Mouse (Mus musculus): Measurements from ENCODE around the gene Slc2a13. TPM values are rescaled to one million over a fixed set of nuclear protein-coding genes. Genes with fewer than 3 reads are reported as not detected.

The Slc2a13 gene
- total RNA-seq, 2 experiments from 2014 or later = not detected

- ATAC-seq (replicated peaks; ENCODE audit: poor library complexity, severe bottlenecking) = no peak
Measured at GRCm38 (mm10) chr15:91503291-91503690, 69.8 kb downstream of the Slc2a13 start.

DNA sequence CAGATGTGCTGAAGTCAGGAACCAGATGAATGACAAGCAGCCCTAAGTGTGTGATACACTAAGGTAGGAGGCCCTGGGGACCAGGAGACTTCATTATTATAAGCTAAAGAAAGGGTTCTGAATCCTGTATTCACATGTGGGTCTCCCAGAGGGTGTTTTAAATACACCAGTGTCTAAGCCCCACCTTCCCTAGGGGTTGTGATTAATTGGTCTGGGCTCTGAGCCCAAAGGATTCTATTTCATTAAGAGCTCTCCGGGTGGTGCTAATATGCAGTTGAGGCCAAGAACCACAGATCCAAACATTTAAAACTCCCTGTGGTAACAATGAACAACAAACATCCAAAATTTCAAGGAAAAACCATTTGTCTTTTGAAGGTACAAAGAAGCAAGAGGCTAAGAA, 70.4 kb downstream of the Slc2a13 start:
- no peak for ATAC-seq (replicated peaks; ENCODE audit: poor library complexity, severe bottlenecking)

DNA sequence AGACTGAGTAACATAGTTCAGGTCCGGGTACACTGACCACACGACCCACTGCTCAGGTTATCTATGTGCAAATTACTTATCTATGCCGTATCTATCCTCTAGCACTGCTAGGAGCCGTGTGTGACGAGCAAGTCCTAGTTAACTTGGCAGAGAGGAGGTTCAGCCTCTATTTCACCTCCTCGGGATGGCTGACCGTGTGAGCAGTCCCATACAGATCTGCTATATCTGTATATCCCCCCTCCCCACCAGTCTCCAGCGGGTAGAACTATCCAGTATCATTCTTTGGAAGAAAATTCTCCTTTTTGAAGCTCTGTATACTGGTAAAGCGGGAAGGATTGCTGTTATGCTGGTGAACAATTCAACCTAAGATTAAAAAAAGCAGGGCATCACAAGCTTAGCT, 70.8 kb downstream of the Slc2a13 start:
- no peak for ATAC-seq (replicated peaks; ENCODE audit: poor library complexity, severe bottlenecking)

DNA sequence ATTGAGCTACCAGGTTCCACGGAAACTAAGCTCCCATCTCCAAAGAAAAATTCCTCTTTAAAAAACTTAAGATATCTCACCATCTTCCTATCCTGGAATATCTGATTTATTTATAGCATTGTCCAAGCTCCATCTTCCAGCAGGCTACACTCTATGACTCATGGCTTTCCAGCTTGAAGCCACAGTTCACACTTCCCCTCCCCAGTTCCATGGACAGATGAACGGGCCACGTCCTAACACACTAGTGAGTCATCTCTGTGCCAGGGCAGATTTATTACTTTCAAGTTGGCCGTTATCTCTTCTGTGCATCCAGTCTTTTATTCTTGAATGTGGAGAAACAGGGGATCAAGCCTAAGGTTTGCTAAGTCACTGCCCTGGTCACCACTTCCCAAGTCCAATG, 78.0 kb downstream of the Slc2a13 start:
- no peak for ATAC-seq (replicated peaks; ENCODE audit: poor library complexity, severe bottlenecking)

DNA sequence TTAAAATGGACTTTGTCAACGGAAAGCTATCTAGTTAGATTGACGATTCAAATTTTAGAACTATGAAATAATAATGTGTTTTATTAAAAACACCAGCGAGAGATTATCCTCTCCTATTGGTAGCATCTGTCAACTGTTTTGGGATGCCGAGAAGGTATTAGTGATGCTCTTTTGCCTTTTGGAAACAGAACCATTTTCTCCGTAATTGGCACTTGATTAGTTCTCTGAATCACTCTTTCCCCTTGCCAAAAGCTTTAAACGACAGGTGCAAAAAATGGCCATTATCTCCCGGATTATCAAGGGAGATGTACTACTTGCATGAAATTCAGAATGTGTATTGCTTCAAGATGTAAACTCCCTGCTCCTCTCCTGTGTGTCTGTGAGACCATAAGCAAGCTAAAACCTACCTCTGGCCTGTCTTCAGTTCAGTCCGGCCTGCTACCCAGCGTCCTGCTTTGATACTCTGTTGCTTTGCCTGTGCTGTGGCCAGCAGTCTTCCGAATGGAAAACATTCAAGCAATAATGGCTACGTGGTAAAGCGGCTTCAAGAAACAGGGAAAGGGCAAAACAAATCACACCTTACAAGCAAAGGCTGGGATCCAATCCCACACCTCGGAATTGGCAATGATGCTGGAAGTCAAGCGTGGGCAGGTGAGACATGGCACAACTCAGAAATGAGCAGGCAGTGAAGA, 93.0 kb downstream of the Slc2a13 start:
- ATAC-seq (replicated peaks; ENCODE audit: poor library complexity, severe bottlenecking) = no peak

- ATAC-seq (replicated peaks; ENCODE audit: poor library complexity, severe bottlenecking) = peak; percentile 84
Measured at GRCm38 (mm10) chr15:91477766-91478165, 95.3 kb downstream of the Slc2a13 start.

GRCm38 (mm10) chr15:91473690-91474409, 99.2 kb downstream of the Slc2a13 start:
- ATAC-seq (replicated peaks; ENCODE audit: poor library complexity, severe bottlenecking) = no peak

GRCm38 (mm10) chr15:91465331-91465730, 107.7 kb downstream of the Slc2a13 start:
- ATAC-seq (replicated peaks; ENCODE audit: poor library complexity, severe bottlenecking) = no peak

DNA sequence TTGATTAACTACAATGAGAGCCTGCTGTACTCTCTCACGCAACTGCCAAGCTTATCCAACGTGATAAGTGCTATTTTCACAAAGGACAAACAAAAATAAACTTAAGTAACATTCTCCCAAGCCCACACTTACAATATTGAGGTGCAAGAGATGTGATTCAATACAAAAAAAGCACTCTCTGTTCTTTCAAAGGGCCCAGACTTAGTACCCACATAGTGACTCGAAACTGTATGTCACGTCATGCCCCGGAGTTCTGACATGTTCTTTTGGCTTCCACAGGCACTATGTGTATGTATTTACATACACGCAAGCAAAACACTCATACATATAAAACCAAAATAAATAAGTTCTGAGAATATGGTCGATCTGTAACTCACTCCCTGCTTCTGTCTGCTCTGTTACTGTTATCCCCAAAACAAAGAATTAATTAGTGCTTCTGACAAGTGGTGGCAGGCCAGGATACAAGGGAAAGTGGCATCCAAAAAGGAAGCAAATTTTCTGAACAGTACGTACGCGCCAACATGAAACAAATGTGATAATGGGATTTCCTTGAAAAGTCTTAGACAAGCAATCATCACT, 109.1 kb downstream of the Slc2a13 start:
- ATAC-seq (replicated peaks; ENCODE audit: poor library complexity, severe bottlenecking) = no peak

- ATAC-seq (replicated peaks; ENCODE audit: poor library complexity, severe bottlenecking) = no peak
Measured at GRCm38 (mm10) chr15:91463026-91463661, 109.9 kb downstream of the Slc2a13 start.

DNA sequence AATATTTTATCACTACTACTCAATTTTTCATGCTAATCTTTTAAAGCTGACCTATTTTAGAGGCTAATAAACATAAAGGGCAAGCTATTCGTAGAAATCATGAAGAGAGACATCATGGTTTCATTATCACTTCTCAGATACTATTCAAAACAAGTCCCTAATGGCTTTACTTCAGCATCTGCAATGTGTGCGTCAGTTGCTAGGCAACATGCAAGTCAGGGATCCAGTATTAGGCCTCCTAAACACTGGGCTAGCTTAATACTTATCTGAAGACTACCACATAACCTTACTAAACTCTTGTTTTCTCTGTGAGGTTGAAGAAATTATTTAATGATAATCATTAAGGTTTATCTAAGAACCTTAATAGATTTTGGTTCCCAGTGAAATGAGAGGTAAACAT, 111.1 kb downstream of the Slc2a13 start:
- ATAC-seq (replicated peaks; ENCODE audit: poor library complexity, severe bottlenecking) = no peak

DNA sequence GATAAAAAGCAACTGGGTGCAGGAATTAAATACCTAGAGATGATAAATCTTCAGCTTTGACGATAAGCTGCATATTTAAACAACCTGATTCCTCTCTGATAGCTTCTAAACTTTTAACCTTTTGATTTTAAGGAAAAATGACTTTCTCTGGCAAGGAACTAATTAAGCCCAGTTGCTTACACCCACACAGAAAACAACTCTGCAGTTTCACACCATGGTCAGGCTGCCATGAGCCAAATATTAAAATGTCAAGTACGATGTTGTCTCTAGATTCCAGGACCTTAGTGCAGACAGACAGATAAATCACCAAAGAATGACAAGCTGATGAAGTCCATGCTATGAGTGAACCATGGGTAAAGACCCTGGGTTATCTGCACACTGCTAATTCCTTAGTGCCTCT, 115.9 kb downstream of the Slc2a13 start:
- no peak for ATAC-seq (replicated peaks; ENCODE audit: poor library complexity, severe bottlenecking)

- ATAC-seq (replicated peaks; ENCODE audit: poor library complexity, severe bottlenecking) = no peak
Measured at GRCm38 (mm10) chr15:91445399-91445798, 127.7 kb downstream of the Slc2a13 start.

- no peak for ATAC-seq (replicated peaks; ENCODE audit: poor library complexity, severe bottlenecking)
Measured at GRCm38 (mm10) chr15:91443449-91443848, 129.6 kb downstream of the Slc2a13 start.

DNA sequence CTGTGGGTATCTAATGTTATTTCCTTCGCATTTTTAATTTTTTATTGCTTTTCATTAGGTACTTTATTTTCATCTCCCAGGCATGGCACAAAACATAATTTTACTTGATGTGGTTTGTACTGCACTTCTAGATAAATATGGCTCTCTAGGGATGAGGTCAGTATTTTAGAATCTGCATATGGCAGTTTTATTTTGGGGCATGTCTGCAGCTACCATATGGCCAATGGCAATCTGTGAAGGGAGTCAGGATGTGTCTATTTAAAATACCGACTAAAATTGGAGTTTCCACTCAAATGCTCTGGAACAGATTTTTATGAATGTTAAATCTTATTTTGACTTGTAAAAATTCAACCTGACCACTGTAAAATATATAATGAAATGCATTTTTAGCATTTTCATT, 133.2 kb downstream of the Slc2a13 start:
- no peak for ATAC-seq (replicated peaks; ENCODE audit: poor library complexity, severe bottlenecking)

- no peak for ATAC-seq (replicated peaks; ENCODE audit: poor library complexity, severe bottlenecking)
Measured at GRCm38 (mm10) chr15:91425426-91425825, 147.6 kb downstream of the Slc2a13 start.

- no peak for ATAC-seq (replicated peaks; ENCODE audit: poor library complexity, severe bottlenecking)
Measured at GRCm38 (mm10) chr15:91406979-91407378, 166.1 kb downstream of the Slc2a13 start.

DNA sequence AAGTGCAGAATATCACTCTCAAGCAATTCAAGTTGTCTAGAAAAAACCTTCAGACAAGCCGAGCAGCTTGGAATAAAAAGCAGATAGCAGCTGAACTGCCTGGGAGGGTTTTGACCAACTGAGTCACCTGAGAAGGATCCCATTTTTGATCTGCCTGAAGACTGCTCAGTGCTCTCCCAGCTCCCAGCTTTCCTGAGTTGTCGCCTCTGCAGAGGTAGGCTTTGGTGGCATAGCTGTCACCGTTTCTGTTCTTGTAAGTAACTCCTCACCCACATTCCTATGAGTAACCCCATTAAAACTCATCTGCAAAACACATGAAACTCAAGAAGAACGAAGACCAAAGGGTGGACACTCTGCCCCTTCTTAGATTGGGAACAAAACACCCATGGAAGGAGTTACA, 177.9 kb downstream of the Slc2a13 start:
- no peak for ATAC-seq (replicated peaks; ENCODE audit: poor library complexity, severe bottlenecking)

- peak; percentile 33; the same call in 1 of the 2 replicates for ATAC-seq (replicated peaks; ENCODE audit: poor library complexity, severe bottlenecking)
Measured at GRCm38 (mm10) chr15:91383694-91384093, 189.4 kb downstream of the Slc2a13 start.

DNA sequence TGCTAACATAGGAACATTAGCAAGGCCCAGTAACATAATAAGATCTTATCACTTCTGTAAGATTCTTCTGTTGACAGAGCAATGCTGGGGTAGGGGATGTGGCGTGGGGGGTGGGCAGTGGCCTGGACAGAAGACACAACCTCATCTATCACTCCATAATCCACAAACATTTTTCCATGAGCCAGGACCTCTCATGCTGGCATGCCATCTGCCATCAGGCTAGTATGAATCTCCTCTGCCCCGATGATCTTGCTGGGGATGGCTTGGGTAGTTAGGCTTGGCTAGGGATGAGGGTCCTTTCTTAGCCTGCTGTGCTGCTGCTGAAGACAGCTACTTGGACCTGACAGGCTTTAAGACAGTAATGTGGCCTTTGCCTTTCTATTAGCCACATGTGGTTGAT, 190.5 kb downstream of the Slc2a13 start:
- ATAC-seq (replicated peaks; ENCODE audit: poor library complexity, severe bottlenecking) = no peak

- no peak for ATAC-seq (replicated peaks; ENCODE audit: poor library complexity, severe bottlenecking)
Measured at GRCm38 (mm10) chr15:91381864-91382263, 191.2 kb downstream of the Slc2a13 start.
